Mouse (Mus musculus): ENCODE results near the gene Anapc1. TPM values are rescaled to one million over a fixed set of nuclear protein-coding genes. Genes with fewer than 3 reads are reported as not detected.

The Anapc1 gene
- polyA plus RNA-seq, 1 experiment from 2014 or later, result 54.9 TPM

DNA sequence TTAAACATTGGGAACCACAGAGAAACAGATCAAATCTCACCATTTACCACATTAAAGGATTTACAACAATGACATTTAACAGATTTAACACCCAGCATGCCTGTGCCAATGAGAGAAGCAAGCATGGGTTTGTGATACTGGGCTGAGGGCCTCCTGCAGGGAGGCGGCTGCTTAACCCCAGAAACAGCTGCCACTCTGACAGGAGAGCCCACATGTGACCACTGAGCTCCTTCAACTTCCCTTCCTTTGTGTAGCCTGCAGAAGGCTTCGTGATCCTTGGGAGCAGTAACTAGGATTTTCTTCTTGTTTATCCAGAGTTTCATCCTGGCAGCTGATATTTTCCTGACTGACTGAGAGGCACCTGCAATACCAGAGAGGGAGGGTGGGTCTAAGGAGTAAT is 85.7 kb downstream of the Anapc1 start:
- ATAC-seq (replicated peaks), result no peak
- no peaks in the 10 kb centered on the region for H3K27me3 ChIP-seq
- H3K4me2 ChIP-seq (replicated peaks), result no peak overlapping the region
- no peaks in the 10 kb centered on the region for H3K4me1 ChIP-seq
- H3K27ac ChIP-seq (replicated peaks), result no peak overlapping the region
- no peak overlapping the region for H3K4me3 ChIP-seq
- 0 out of 2 replicates have a peak, but pooled peaks cover 1% of the 10 kb centered on the region for H3K9me3 ChIP-seq
- 14% methylated on average over 2 of the region's 2 CpGs for WGBS
- H3K9ac ChIP-seq (replicated peaks), result no peak overlapping the region
- peaks cover 3% of the 10 kb centered on the region; the same call in 1 of the 2 replicates for H3K36me3 ChIP-seq

DNA sequence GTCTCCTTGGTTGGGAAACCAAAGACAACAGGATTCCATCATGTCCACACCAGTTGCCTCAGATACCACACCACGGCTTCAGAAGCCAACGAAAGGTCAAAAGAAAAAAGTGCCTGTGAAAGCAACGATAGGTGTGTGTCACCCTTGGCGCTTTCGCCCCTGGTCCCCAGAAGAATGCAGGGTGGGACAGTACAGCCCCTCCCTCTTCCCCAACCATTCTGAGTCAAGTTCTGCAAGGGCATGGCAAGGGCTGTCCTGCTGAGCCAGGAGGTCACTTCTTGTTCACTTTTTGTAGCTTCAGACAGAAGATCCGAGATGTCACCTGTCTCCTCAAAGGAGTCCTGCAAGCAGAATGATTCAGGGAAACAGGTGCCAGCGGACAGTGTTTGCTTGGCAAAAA is 94.9 kb downstream of the Anapc1 start:
- ATAC-seq (replicated peaks), result no peak
- no peak overlapping the region for H3K4me2 ChIP-seq (replicated peaks)
- no peak overlapping the region for H3K9ac ChIP-seq (replicated peaks)
- H3K27me3 ChIP-seq, result no peaks in the 10 kb centered on the region
- WGBS, result 88% methylated on average over 7 of the region's 7 CpGs
- no peaks in the 10 kb centered on the region for H3K9me3 ChIP-seq
- H3K27ac ChIP-seq (replicated peaks), result no peak overlapping the region
- H3K36me3 ChIP-seq, result no peaks in the 10 kb centered on the region
- H3K4me1 ChIP-seq, result no peaks in the 10 kb centered on the region
- H3K4me3 ChIP-seq, result no peak overlapping the region

DNA sequence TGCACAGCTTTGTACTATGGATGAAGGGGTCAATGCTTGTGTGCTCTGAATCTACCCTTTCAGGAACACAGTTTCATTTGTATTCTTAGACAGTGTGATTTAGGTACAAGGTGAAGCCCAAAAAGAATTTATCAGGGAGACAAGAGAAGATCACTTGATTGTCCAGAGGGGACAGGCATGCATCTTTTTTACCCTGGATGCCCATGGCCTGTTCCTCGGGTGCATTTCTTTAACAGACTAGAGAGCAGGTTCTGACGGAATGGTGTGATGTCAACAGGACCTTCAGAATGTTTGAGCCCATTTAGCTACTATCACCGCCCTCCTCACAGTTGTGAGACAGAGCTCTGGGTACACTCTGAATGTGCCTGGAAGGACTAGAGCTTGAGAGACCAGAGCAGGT is 96.3 kb downstream of the Anapc1 start, which contains the start of gene Spdye4c:
Gene Spdye4c (plus strand): TSS at position 301 of the 400 bp plus-strand sequence.
- Histone ChIP-seq H3K9ac (replicated peaks) (no peak within 1 kb of the TSS), H3K4me1 (no peaks in the 10 kb centered on the region), H3K4me3 (no peak within 1 kb of the TSS), H3K36me3 (no peaks in the 10 kb centered on the region), H3K4me2 (replicated peaks) (no peak within 1 kb of the TSS), H3K27me3 (no peaks in the 10 kb centered on the region), H3K27ac (replicated peaks) (no peak within 1 kb of the TSS), H3K9me3 (no peaks in the 10 kb centered on the region)
- no peak for ATAC-seq (replicated peaks)
- WGBS, result 93% methylated on average over 3 of the region's 3 CpGs

DNA sequence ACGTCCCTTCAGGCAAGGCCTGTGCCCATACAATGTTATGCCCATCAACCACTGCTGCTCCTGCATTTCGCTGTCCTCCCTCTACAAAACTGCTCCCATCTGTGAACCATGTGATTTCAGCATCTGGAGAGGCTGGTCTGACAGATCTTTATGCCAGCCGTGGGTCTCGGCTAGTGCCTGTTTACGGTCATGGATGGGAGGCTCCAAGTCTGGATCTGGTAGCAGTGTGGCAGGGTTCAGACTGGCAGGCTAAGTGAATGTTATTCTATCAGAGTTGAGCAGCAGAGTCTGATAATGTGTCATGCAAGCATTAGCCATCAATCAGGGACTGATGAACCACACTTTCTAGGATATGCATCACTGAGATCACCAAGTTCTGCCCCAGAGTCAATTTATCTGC is 104.3 kb downstream of the Anapc1 start:
- Histone ChIP-seq H3K4me3 (no peak overlapping the region), H3K36me3 (no peaks in the 10 kb centered on the region), H3K27me3 (no peaks in the 10 kb centered on the region), H3K4me2 (replicated peaks) (no peak overlapping the region), H3K4me1 (no peaks in the 10 kb centered on the region), H3K27ac (replicated peaks) (no peak overlapping the region), H3K9ac (replicated peaks) (no peak overlapping the region), H3K9me3 (no peaks in the 10 kb centered on the region)
- WGBS, result 79% methylated on average over 5 of the region's 5 CpGs
- no peak for ATAC-seq (replicated peaks)

DNA sequence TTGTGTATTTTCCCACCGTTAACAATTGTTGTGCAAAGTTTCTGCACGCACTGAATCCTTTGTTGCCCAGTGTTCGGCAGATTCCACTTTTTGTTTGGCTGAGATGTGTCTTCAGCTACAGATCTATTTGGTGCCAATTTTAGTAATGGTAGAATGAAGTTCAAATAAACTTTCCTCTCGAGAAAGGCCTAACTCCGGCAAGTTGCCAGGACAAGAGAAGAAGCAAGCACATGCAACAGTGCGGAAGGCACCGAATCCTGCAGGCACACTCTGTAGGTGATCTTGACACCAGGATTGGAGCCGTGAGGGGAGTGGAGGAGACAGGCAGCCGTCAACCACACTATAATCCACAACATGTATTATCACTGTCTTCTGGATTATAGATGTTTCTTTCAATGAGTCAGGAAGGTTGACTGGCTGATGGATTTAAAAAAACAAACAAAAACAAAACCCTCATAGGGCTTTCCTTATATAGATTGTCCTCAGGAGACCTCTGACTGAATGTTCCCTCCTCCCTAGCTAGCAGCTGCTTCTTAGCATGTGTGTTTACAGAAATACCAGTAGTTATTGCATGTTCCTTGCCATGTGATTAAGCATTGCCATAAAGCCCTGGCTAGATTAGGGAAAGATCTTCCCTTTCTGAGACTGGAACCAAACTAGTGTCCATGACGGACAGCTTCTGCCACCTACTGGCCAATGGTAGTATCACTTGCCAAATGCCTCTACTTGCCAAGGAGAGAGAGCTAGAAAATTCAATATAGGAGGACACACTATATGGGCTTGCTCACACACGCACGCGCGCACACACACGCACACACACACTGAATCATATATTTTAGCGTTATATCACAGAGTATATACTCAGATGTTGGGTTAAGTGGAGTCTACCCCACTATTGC is 114.2 kb downstream of the Anapc1 start:
- no peak overlapping the region for H3K27ac ChIP-seq (replicated peaks)
- H3K4me3 ChIP-seq, result no peak overlapping the region
- no peaks in the 10 kb centered on the region for H3K4me1 ChIP-seq
- no peaks in the 10 kb centered on the region for H3K9me3 ChIP-seq
- no peaks in the 10 kb centered on the region for H3K27me3 ChIP-seq
- WGBS, result 52% methylated on average over 16 of the region's 16 CpGs
- no peaks in the 10 kb centered on the region for H3K36me3 ChIP-seq
- no peak overlapping the region for H3K4me2 ChIP-seq (replicated peaks)
- no peak overlapping the region for H3K9ac ChIP-seq (replicated peaks)
- ATAC-seq (replicated peaks), result peak; percentile 86

DNA sequence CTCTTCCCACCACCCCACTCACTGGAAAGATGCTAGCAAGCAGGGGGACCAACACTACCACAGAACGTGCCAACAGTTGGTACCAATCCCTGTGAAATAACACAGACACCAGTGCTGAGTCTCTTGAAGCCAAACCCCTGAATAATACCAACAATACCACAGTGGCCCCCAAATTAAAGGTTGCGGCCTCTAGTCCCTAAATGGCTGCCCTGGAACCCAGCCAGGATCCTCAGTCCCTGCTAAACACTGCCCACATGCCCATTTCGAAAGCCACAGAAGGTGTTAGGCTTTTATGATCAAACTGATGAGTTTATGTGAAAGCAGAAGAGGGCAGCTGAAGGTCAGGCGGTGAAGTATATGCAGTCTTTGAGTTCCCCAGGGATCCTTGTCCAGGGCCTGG is 116.2 kb downstream of the Anapc1 start:
- H3K4me3 ChIP-seq, result no peak overlapping the region
- H3K36me3 ChIP-seq, result no peaks in the 10 kb centered on the region
- no peaks in the 10 kb centered on the region for H3K27me3 ChIP-seq
- no peak overlapping the region for H3K4me2 ChIP-seq (replicated peaks)
- H3K4me1 ChIP-seq, result no peaks in the 10 kb centered on the region
- no peaks in the 10 kb centered on the region for H3K9me3 ChIP-seq
- no peak overlapping the region for H3K9ac ChIP-seq (replicated peaks)
- ATAC-seq (replicated peaks), result no peak
- 88% methylated on average over 4 of the region's 4 CpGs for WGBS
- no peak overlapping the region for H3K27ac ChIP-seq (replicated peaks)

DNA sequence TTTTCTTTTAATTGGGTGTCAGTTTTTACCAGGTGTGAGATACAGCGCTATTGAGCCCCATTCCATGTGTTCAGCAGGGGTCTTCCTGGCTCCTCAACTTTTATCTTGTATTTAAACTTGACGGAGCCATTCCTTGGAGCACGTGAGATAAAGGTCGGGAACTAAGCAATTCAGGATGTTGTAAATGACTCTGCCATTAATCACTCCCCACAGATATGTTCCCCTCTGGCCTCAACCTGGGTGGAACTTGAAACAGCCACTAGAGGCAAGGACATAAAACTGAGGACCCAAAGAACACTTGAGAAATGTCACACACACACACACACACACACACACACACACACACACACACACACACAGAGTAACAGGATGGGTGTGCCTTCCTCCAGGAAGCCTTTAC is 118.7 kb downstream of the Anapc1 start:
- Histone ChIP-seq H3K4me1 (no peaks in the 10 kb centered on the region), H3K4me3 (no peak overlapping the region), H3K27me3 (no peaks in the 10 kb centered on the region), H3K9me3 (no peaks in the 10 kb centered on the region), H3K27ac (replicated peaks) (no peak overlapping the region), H3K4me2 (replicated peaks) (no peak overlapping the region), H3K9ac (replicated peaks) (no peak overlapping the region), H3K36me3 (no peaks in the 10 kb centered on the region)
- ATAC-seq (replicated peaks), result no peak
- WGBS, result 87% methylated on average over 4 of the region's 4 CpGs

DNA sequence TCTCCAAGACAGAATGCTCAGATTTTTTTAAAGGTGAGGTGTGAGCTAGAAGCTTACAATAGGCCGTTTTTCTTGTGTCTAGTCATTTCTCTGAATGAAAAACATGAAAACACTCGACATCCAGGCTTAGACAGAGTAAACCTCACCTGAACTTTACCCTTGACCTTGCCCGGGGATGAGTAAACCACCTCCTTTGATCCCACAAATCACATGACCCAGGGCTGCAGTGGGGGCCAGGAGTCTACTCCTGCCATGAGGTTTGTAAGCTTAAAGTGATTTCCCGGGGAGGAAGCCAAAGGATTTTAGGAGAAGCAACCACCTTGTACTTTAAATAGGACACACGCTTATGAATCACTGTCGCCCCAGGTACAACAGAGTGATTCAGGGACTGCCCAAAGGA is 119.2 kb downstream of the Anapc1 start:
- no peaks in the 10 kb centered on the region for H3K9me3 ChIP-seq
- ATAC-seq (replicated peaks), result no peak
- H3K4me2 ChIP-seq (replicated peaks), result no peak overlapping the region
- no peak overlapping the region for H3K9ac ChIP-seq (replicated peaks)
- no peaks in the 10 kb centered on the region for H3K27me3 ChIP-seq
- no peak overlapping the region for H3K4me3 ChIP-seq
- no peak overlapping the region for H3K27ac ChIP-seq (replicated peaks)
- no peaks in the 10 kb centered on the region for H3K36me3 ChIP-seq
- WGBS, result 81% methylated on average over 6 of the region's 6 CpGs
- H3K4me1 ChIP-seq, result no peaks in the 10 kb centered on the region

DNA sequence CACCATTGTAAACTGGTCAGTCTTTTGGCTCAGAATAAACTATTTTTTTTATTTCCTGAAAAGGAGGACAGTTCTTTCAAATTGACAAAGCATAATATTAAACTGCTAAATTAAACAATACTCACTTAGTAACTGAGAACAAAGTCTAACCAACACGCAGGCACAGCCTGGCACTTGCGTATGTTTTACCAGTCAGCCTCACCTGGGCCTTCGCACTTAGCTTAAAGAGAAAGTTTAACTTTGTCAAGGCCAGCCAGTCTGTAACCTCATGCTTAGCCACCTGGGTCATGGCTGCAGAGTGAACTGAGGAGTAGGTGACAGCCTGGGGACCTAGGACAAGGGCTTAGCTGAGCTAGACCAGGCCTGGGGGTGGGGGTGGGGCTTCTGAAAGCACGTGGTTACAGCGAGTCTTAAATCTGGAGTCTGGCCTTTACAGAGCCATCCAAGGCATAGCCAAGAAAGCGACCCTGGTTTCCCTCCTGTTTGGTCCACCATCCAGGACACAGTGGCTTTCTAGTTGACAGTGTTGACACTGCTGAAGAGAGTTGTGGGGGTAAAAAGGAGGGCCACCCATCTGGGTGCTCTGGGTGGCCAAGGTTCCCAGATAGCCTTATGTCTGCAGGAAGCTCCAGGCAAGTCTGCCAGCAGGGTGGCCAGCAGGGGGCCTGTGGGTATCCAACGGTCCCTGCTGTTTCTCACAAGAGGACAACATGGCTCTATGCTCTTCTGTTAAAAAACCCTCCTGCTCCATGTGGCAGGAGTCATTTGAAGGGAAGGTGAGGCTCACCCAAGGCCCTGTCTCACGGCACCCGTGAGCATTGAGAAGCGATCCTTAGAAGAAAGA is 120.7 kb downstream of the Anapc1 start:
- no peak overlapping the region for H3K4me3 ChIP-seq
- no peak for ATAC-seq (replicated peaks)
- H3K27me3 ChIP-seq, result no peaks in the 10 kb centered on the region
- no peak overlapping the region for H3K9ac ChIP-seq (replicated peaks)
- H3K4me2 ChIP-seq (replicated peaks), result no peak overlapping the region
- H3K9me3 ChIP-seq, result no peaks in the 10 kb centered on the region
- no peaks in the 10 kb centered on the region for H3K36me3 ChIP-seq
- H3K4me1 ChIP-seq, result no peaks in the 10 kb centered on the region
- 75% methylated on average over 10 of the region's 10 CpGs for WGBS
- H3K27ac ChIP-seq (replicated peaks), result no peak overlapping the region

DNA sequence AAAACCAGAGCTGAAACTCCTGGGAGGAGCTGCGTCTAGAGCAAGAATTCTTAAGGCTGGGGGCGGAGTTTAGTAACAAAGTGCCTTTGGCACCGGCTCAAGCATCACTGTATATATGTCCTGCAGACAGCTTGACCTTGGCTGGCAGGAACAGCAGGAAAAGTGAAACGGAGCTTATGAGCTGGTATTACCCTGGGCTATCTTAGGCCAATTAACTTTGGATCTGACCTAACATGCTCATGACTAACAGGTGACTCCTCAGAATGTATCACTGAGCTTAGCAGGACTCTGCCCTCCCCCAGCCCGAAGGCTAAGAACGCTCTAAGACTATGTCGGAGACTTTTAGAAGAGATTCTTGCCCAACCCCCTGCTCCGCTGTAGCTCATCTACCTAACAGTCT is 121.3 kb downstream of the Anapc1 start:
- Histone ChIP-seq H3K27ac (replicated peaks) (no peak overlapping the region), H3K36me3 (no peaks in the 10 kb centered on the region), H3K9me3 (no peaks in the 10 kb centered on the region), H3K4me1 (no peaks in the 10 kb centered on the region), H3K4me3 (no peak overlapping the region), H3K27me3 (no peaks in the 10 kb centered on the region), H3K9ac (replicated peaks) (no peak overlapping the region), H3K4me2 (replicated peaks) (no peak overlapping the region)
- 60% methylated on average over 8 of the region's 8 CpGs for WGBS
- ATAC-seq (replicated peaks), result no peak

DNA sequence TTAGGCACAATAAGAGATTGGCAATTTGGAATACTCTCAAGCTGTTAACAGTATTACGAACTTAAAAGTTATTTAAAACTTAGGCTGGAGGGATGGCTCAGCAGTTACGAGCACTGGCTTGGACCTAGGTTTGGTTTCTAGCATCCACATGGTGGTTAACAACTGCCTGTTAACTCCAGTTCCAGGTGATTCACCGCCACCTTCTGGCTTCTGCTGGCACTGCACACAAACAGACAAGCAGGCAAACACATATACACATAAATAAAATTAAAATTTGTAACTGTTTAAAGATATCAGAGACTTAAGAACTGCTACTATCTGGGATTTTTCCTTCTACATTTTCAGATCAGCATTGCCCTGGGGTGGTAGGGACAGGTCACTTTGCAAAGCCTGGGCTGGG is 123.0 kb downstream of the Anapc1 start:
- Histone ChIP-seq H3K9me3 (no peaks in the 10 kb centered on the region), H3K4me2 (replicated peaks) (no peak overlapping the region), H3K27me3 (no peaks in the 10 kb centered on the region), H3K4me1 (no peaks in the 10 kb centered on the region), H3K9ac (replicated peaks) (no peak overlapping the region), H3K27ac (replicated peaks) (no peak overlapping the region), H3K4me3 (no peak overlapping the region), H3K36me3 (no peaks in the 10 kb centered on the region)
- ATAC-seq (replicated peaks), result no peak
- 86% methylated on average over 3 of the region's 3 CpGs for whole genome bisulfite sequencing
